Mouse (Mus musculus) cerebellum, postnatal 36 days (tissue): Measurements from ENCODE around the gene 1700023F06Rik.
"Not testable (repeated sequence)": the region's sequence is repeated elsewhere in the genome, so short reads cannot be mapped to it uniquely, and the experiment has no call there.

ENCODE experiments used
- DNase-seq, 2 experiments: peaks; one replicate each; pipeline ENCODE4 v3.0.0; 2021 to 2022; ENCODE audit warnings: mixed read lengths in 2 of 2

The 1700023F06Rik gene

DNA sequence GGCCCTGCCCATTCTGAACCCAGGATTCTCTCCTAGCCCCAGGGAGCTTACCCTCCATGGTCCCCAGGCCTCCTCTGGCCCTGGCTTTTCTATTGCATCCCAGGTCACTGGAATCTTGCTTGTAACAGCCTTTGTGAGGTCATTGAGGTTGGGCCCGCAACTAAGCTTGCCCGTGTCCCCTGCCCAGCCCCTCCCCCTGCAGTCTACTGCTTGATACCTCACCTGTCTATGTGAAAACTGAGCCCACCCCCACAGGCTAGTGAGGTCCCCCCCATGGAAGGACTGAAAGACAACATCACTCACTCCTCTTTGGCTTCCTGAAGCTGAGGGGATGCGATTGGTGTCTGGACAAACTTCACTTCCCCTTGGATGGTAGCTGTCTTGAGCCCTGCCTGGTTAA is at the start of gene 1700023F06Rik:
TSS of gene 1700023F06Rik (minus strand) at position 101 of the 400 bp plus-strand sequence.
- no peak for DNase-seq

DNA sequence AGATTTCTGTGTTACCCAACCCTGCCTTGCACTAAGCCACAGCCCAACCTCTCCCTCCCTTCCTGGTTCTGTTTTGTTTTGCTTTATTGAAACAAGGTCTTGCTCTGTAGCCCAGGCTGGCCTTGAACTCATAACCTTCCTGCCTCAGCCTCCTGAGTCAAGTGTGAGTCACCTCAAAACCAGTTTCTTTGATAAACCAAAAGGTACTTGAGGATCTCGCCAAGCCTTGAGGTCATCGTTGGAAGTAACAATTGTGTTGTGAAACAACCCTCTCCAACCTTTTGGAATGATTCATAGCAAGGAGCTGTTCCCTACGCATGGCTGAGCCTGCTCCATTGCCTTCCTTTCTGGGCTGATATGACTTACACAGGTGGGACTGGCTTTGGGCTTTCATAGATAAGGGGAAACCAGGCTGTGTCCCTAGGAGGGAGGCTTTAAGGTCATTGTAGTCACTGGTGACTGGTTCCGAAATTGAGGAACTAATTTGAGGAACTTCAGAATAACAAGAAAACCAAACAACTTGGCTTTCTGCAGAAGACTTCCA is 49.7 kb upstream of the 1700023F06Rik start:
- DNase-seq: no peak

DNA sequence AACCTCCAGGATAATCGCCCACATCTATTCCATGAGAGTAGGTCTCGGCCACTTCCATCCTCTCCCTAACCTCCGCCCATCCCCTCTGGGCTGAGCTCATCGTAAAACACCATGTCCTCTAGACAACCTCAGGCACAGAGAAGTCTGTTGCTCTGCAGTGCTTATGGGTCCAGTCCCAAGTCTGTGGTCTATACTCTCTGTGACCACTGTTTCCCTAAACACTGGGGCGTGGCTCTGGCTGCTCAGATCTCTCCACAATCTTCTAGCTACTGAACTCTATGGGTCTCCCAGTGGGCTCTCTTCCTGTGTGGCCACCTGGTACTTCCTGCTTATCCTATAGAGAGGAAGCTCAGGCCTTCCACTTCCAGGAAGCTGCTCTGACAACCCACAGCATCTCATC is 45.2 kb upstream of the 1700023F06Rik start:
- DNase-seq: no peak

DNA sequence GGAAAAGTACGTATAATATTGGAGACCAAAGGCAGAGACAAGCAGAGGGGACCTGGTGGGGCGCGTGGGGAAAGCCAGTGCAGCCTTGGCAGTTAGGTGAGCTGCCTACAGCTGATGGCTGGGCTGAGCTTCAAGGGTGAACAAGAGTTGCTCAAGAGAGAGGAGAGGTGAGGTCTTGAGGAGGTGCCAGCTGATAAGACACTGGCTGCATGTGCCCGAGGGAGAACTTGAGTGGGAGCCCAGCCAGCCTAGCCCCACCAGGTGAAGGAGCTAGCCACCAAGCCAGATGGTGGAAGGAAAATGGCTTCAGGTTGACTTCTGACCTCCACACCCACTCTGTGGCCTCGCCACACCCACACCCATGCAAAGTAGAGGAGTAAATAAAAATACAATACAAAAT is 44.0 kb upstream of the 1700023F06Rik start:
- no peak for DNase-seq

DNA sequence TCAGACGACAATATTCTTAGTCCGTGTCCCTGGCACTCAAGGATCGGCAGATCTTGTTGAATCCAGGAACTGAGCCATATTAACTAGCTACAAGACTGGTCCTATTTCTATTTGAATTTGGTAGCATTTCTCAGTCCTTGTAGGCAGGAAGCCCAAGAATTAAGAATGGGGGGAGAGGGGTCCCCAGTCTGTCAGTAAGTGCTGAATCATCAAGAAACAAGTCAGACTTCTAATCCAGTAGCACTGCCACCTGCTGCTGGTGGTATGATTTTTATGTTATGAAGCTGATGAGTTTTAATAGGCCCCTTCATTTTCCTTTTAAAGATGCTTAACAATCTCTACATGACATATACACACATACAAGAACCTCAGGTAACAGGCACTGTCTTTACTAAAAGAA is 42.0 kb upstream of the 1700023F06Rik start:
- DNase-seq: no peak

DNA sequence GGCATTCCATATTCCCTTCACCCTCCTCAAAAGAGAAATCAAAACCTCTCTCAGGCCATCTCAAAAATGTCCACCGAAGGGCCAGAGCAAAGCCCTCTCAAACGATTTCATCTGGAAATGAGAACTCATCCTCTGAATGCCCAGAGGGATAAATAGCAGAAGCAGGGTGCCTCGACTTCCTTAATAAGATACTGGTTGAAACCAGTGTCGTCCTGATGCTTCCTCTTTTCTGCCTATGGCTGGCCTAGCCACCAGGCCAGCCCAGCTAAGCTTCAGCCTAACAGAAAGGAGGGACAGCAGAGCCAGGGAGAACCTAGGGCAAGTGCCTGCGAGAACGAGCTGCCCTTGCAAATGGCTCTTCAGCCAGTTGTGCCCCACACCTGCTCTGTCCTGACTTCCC is 41.2 kb upstream of the 1700023F06Rik start:
- DNase-seq: no peak

DNA sequence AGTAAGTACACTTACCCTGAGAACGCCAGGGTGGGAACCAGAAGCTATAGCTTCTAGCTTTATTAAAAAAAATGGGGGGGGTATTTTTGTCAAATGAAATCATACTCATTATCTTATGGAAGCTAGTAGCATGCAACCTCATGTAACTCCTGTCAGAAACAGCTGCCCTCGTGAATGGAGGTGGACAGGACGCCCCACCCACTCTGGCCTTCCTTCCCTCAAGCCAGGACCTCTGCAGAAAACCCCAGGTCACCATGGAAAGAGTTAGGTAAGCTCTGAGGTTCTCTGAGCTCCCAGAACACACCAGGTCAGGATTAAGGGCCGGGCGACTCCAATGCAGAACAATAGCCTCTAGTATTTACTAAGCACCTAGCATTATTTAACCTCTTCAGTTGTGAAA is 40.5 kb upstream of the 1700023F06Rik start:
- no peak for DNase-seq

DNA sequence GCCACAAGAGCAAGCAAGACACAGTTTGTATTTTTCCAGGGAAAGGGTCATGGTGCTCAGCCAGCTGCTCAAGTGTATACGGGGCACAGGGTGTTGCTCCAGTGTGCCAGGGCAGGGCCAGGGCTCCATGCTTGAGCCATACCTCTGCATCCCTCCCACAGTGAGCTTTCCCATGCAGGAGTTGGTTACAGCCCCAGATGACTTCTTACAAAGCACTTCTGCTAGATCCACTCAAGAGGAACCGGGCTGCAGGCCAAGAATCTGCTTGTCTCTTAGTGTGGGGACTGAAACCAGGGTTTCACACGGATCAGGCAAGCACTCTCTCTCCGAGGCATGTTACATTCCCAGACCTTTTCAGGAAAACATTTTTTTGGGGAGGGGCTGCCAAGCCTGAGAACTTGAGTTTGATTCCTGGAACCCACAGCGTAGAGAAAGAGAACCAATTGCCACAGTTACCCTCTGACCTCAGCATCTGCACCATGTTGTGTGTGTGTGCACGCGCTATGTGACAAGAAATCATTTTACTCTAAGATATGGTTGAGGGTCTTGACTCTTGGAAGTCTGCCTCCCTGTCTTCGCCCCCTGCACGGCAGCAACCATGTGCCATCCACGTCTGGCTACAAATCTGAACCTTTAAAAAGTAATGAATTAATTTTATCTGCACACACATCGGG is 39.3 kb upstream of the 1700023F06Rik start:
- DNase-seq: peak; percentile 54 to 63

DNA sequence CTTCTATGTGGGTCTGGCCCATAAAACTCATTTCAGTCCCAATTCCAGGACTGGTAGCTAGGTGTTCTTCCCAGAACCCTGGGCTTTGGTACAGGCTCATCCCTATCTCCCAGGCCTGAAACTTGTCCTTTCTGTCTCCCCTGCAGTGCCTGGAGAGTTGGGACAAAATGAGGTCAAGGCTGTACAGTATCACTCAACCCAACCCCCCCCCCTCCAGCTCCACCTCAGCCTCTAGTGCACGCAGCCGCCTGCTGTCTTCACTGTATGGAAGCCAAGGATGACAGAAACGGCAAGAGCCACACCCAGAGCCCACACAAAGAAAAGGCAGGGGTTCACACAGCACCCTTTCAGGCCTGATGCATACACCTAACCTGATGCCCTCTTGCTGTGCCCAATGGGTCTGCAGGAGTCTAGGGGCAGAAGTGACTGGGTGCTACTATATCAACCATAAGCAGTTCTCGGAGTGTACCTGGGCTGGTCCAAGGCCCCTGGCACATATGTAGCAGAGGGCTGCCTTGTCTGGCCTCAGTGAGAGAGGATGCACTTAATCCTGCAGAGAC is 38.5 kb upstream of the 1700023F06Rik start:
- DNase-seq: no peak

DNA sequence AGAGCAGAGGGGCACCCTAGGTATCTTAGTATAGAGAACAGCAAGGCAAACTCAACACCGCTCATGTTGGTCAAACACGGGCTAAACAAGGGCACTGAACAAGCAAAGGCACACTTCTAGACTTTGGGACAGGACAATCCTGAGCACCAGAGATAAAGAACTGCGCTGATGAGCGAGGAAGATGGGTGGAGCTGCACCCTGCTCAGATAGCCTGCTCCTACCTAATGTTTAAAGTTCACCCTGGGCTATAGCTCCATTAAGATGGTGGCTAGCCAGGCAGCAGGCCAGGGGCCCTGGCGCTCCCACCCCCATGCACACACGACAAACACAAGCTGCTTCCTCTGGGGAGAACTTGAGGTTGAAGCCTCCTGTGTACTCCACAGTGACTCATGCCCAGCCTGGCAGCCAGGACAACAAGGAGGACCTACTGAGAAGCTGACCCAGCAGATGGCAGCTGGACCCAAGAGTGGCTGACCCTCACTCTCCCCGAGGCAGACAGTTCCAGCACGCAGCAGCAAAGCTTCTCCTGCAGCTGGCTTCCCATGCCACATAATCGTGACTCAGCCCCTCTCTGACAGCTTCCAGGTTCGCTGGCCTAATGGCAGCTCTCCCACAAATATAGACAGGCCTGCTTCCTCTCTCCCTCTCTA is 37.8 kb upstream of the 1700023F06Rik start:
- DNase-seq: peak in 1 of 2 experiments; percentile 27

DNA sequence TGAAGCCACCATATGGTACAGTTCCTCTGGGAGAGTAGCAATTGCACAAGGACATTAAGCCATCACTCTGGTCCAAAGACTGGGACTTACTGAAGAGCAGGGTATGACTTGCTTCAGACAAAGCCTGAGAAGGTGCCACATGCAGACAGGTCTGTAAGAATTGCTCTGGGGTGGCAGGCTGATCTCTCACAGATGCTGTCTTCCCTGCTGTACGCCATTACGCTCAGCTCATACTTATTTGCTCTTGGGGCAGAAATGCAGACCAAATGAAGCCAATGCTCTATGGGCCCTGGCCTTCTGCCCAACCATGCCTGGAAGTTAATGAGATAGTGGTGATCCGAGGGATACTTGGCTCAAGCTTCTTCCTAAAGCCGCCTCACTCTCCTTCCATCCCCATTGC is 36.5 kb upstream of the 1700023F06Rik start:
- peak; percentile 57 to 58 for DNase-seq

DNA sequence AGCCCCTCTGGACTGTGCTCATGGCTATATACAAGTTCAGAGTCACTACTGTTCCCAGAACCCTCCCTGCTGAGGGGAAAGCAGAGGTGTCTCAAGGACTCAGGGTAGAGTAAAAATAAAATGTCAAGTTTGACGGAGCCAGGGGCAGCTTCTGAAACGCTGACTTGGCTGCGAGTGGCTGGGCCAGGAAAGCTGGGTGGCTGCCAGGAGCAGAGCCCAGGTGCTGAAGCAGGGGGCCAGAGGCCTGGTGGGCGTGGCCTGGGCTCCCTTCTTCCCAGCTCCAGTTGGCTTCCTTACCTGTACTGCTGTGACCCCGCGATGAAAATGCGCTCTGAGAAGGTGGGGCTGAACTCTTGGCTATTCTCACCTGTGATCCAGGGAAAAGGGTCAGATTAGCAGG is 32.4 kb upstream of the 1700023F06Rik start:
- DNase-seq: no peak

DNA sequence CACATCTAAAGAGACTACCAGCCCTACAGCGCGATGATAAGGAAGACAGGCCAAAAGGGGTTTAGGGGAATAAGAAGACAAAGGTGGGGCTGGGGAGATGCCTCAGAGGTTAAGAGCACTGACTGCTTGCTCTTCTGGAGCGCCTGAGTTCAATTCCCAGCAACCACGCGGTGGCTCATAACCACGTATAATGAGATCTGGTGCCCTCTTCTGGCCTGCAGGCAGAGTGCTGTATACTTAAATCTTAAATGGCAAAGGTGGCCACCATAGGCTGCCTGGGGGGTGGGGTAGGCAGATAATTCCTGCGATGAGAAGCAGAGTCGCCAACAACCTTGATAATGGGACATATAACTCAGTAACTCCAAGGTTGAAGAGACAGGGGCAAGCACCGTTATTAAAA is 29.4 kb upstream of the 1700023F06Rik start:
- no peak for DNase-seq

DNA sequence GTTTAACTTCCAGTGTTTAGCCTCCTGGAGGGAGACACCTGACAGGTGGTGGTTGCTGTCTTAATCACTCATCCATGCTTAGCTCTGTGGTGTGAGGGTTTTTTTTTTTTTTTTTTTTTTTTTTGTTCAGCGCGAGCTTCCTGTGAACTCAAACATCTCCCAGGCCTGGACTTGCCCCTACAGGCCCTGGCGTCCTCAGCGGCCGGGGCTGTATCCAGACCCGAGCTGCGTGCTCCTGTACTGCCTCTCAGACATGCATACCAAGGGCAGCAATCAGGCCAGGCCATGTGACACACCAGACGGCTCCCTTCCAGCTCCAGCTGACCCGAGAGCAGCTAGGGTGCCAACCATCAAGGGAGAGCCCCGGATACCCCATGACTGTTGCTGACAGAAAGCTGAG is 28.5 kb upstream of the 1700023F06Rik start:
- no peak for DNase-seq

DNA sequence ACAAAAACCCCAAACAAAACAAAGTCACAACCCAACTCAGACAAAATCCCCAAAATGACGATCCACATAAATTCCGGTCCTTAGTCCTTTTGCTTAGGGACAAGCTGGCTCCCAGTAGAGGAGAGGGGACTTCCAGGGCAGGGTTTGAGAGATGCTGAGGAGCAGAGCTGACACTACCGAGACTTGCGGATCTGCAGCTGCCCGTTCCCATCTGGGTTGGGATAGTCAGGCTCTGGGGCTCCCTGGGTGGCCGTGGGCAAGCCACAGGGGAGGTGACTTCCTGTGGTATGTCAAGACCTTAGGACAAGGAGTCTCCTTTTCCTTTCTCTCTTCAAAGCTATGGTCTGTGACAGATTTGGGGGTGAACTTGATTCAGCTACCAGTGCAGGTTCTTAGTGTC is 28.1 kb upstream of the 1700023F06Rik start:
- no peak for DNase-seq

DNA sequence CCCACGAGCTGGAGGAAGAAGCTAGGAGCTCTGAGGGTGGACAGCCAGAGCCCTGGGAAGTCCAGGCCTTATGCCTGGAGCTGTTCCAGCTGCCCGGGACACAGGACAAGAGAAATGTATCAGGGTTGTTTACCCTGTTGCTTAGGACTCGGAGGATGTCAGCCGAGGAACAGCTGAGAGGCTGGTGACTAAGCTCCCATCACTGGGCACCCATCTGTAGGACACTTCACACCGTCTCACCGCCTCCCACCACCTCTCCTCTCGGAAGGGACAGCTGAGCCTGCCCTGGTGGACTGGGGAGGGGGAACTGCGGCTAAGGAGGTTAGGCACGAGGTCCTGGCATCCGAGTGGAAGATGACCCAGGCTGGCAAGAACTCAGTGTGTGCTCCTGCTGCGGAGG is 27.3 kb upstream of the 1700023F06Rik start:
- DNase-seq: no peak

DNA sequence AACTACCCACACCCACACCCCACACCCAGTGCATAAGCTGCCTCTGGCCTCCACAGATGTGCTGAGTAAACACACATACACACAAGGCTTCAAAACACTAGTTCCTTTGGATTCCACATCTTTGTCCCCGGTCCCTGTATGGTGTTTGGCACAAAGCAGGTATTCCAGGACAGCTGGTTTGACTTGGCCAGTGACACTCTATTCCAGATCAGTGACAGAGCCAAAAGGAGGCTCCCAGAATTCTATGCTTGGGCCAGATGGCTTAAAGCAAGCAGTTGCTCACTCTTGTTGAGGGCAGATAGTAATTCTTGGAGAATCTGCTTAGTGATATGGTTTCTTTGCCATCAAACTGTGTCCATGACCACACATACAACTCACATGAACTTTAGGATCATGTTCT is 26.1 kb upstream of the 1700023F06Rik start:
- DNase-seq: no peak

DNA sequence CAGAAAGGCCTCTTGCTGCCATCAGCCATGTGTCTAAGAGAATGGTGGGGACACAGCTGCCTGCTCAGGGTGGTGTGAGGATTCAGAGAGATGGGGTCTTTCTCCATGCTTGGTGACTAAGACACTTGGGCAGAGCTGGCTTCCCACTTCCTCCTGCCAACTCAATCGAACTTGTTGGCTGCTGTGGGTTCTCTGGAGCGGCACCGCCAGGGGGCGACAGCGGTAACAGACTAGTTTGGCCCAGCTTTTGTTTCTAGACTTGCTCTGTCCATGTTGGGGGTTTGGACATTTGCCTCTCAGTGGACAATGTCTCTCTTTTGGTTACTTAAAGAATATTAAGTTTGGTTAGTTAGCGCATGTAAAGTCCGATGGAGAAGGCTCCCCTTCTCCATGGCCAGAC is 24.6 kb upstream of the 1700023F06Rik start:
- DNase-seq: peak; percentile 84

DNA sequence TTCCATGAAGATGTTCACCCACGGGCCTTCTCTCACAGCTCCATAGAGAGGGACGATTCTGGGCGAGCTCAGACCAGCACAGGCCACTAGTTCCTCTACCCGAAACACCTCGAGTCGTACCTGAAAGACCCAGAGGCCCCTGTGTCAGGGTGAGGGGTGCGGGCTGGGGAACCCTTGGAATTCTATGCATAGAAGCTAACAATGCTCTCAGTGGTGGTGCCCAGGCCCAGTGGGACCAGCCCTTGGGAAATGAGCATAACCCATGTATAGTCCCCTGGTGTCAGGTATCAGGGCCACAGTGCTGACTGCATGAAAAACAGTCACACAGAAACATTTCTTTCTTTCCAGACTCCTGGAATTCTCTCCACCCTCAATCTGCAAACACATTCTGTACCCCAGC is 23.0 kb upstream of the 1700023F06Rik start:
- DNase-seq: no peak

DNA sequence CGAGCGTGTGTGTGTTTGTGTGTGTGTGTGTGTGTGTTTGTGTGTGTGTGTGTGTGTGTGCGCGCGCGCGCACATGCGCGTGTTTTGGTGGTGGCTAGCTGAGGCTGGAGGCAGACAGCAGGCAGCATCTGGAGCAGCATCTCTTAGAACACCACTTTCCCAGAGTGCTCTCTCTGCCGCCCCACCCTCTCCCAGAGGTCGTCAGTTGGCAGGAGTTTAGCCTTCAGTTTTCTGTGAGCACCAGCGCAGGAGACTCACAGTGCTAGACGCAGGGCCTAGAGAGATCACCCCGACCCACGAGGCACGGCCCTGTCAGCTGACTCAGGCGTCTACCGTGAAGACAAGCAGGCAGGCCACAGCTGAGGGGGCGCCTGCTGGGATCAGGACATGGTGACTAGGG is 22.3 kb upstream of the 1700023F06Rik start:
- DNase-seq: no peak

DNA sequence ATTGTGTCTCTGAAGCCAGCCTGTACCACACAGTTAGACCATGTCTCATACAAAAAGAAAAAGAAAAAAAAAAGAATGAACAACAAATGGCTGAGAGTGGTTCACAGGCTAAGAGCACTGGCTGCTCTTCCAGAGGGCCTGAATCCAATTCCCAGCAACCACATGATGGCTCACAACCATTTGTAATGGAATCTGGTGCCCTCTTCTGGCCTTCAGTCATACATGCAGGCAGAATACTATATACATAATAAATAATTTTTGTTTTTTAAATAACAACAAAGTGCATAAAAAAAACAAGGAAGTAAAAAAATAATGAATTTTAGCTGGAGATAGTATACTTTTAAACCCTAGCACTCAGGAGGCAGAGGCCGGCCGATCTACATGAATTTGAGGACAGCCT is 21.2 kb upstream of the 1700023F06Rik start:
- DNase-seq: no peak

DNA sequence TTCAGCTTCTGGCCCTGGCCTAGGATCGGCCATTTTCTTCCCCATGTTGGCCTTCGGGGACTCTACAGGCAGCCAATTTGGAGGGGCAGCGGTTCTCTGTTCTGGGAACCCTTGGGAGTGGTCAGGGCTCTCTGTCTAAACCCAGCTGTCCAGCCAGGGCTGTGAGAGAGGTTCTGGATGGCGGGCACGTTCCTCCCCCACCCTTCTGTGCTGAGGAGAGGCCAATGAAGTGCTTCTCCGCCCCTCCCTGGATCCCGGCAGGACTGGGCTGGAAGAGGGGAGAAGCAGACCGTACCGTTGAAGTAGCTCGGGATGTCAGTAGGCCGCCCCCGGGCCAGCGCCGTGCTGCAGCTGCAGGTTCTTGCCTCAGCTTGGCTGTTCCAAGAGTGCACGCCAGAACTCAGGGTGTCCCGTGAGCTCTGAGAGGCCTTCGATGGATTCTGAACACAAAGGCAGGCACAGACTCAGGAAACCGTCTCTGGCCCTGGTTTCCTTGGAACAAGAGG is 15.6 kb upstream of the 1700023F06Rik start:
- DNase-seq: no peak

DNA sequence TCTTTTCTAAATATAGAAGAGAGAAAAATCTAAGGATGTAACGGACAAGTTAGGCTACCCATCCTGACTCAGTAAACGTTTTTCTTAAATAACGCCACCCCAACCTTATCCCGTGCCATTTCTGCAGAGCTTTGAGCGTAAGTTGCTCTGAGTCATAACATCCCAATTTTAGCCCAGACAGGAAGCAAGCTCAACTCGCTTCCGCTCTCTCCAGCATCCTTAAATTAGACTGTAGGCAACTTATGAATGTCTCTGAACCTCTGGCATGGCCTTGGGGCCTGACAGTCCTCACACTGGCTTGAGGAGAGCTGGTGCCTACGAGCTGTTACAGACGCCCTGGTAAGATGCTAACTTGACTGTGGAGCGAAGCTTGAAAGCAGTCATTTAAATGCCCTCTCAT is 15.1 kb upstream of the 1700023F06Rik start:
- DNase-seq: no peak

DNA sequence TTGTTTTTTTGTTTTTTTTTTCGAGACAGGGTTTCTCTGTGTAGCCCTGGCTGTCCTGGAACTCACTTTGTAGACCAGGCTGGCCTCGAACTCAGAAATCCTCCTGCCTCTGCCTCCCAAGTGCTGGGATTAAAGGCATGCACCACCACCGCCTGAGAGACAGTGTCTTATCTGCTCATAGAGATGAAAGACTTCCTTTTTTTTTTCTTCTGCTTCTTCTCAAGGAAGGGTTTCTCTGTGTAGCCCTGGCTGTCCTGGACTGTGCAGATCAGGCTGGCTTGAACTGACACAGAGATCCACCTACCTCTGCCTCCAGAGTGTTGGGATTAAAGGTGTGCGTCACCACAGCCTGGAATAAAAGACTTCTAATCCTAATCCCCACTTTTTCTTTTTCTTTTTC is 14.4 kb upstream of the 1700023F06Rik start:
- not testable (repeated sequence) for DNase-seq
